In the genomic region with DNA sequence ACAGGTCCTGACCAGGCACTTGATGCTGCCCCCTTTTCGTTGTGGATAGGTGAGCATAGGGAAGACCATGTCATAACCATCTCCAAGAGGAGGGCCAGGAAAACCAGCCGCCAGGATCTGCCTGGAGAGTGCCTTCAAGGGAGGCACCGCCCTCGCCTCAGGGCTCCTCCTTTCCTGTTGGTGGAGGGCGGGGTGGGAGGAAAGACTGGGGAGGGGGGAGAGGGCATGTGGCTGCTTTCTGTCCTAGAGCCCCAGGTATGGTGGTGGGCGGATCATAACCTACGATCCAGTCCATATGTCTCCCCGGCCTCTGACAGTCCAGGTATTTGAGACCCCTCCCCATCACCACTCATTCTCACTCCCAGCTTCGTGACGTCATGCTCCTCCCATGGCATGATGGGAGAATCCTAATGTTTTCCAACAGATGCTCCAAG, we compare ENCODE assay signal across 9 mouse cellular contexts. TPM values are rescaled to one million over a fixed set of nuclear protein-coding genes. Genes with fewer than 3 reads are reported as not detected.
A peak's percentile ranks its signal among the peaks of the same experiment; 100 is the strongest.
DNase-seq lines count a peak whose midpoint lies in the region; ATAC-seq and TF ChIP-seq lines count a peak whose summit lies in the region.
"Had no signal": no experiment of that assay in that cellular context is flagged by ENCODE, and none has a peak within 500 bp of the region (broad histone marks: within the 10 kb centered on the region; RNA-seq: fewer than 3 reads in every experiment).

No protein-coding gene starts in this region.

- no peaks in the 10 kb centered on the region for H3K9me3 ChIP-seq in embryonic facial prominence, embryonic 12.5 days
- no peaks in the 10 kb centered on the region for H3K9me3 ChIP-seq in intestine, embryonic 15.5 days
- H3K9me3 ChIP-seq in limb, embryonic 15.5 days, result no peaks in the 10 kb centered on the region
- no peaks in the 10 kb centered on the region for H3K9me3 ChIP-seq in stomach, postnatal 0 days (ENCODE audit: control insufficient read depth, low read length)
- no peaks in the 10 kb centered on the region for H3K9me3 ChIP-seq in lung, postnatal 0 days (ENCODE audit: low read length)

- H3K4me2 ChIP-seq in embryonic facial prominence, embryonic 12.5 days (replicated peaks), result peak overlapping the region; percentile 67
- H3K4me2 ChIP-seq in intestine, embryonic 15.5 days (replicated peaks), result 0 out of 2 replicates have a peak overlapping the region, but pooled peaks have one; percentile 51
- H3K4me2 ChIP-seq in limb, embryonic 15.5 days, result peak overlapping the region; percentile 48
- H3K4me2 ChIP-seq in stomach, postnatal 0 days (replicated peaks; ENCODE audit: low read depth), result no peak overlapping the region
- no peak overlapping the region for H3K4me2 ChIP-seq in lung, postnatal 0 days (replicated peaks; ENCODE audit: low read depth, low read length)

- no peak for TF ChIP-seq EP300 in stomach, postnatal 0 days (optimal IDR thresholded peaks at IDR 0.05)
- no peak for TF ChIP-seq EP300 in lung, postnatal 0 days (IDR thresholded peaks at IDR 0.05)

- WGBS in embryonic facial prominence, embryonic 12.5 days, result 5% methylated on average over 10 of the region's 10 CpGs
- 5% methylated on average over 10 of the region's 10 CpGs for WGBS in intestine, embryonic 15.5 days
- WGBS in limb, embryonic 15.5 days, result 3% methylated on average over 10 of the region's 10 CpGs
- 8% methylated on average over 9 of the region's 10 CpGs for WGBS in stomach, postnatal 0 days
- 4% methylated on average over 9 of the region's 10 CpGs for WGBS in lung, postnatal 0 days

- peaks cover 6% of the 10 kb centered on the region for H3K4me1 ChIP-seq in embryonic facial prominence, embryonic 12.5 days
- H3K4me1 ChIP-seq in intestine, embryonic 15.5 days (replicated peaks), result 0 out of 2 replicates have a peak, but pooled peaks cover 5% of the 10 kb centered on the region
- H3K4me1 ChIP-seq in limb, embryonic 15.5 days, result peaks cover 15% of the 10 kb centered on the region
- no peaks in the 10 kb centered on the region for H3K4me1 ChIP-seq in stomach, postnatal 0 days (replicated peaks; ENCODE audit: control insufficient read depth, insufficient read depth)
- no peaks in the 10 kb centered on the region for H3K4me1 ChIP-seq in lung, postnatal 0 days (ENCODE audit: insufficient read depth, low read depth, low read length)

- no peak overlapping the region for H3K27ac ChIP-seq in embryonic facial prominence, embryonic 12.5 days
- no peak overlapping the region for H3K27ac ChIP-seq in intestine, embryonic 15.5 days
- H3K27ac ChIP-seq in limb, embryonic 15.5 days, result no peak overlapping the region
- H3K27ac ChIP-seq in stomach, postnatal 0 days (replicated peaks), result no peak overlapping the region
- no peak overlapping the region for H3K27ac ChIP-seq in lung, postnatal 0 days (ENCODE audit: low read length)

- H3K9ac ChIP-seq in embryonic facial prominence, embryonic 12.5 days, result no peak overlapping the region
- H3K9ac ChIP-seq in intestine, embryonic 15.5 days, result no peak overlapping the region
- H3K9ac ChIP-seq in limb, embryonic 15.5 days, result no peak overlapping the region
- H3K9ac ChIP-seq in stomach, postnatal 0 days (ENCODE audit: low read length), result no peak overlapping the region
- H3K9ac ChIP-seq in lung, postnatal 0 days (replicated peaks; ENCODE audit: low read depth), result no peak overlapping the region

- peaks cover 28% of the 10 kb centered on the region for H3K27me3 ChIP-seq in embryonic facial prominence, embryonic 12.5 days
- peaks cover 18% of the 10 kb centered on the region for H3K27me3 ChIP-seq in intestine, embryonic 15.5 days (replicated peaks)
- peaks cover 21% of the 10 kb centered on the region for H3K27me3 ChIP-seq in limb, embryonic 15.5 days
- H3K27me3 ChIP-seq in stomach, postnatal 0 days (ENCODE audit: control insufficient read depth, insufficient read depth, low read length), result no peaks in the 10 kb centered on the region
- peaks cover 8% of the 10 kb centered on the region; the same call in 1 of the 2 replicates for H3K27me3 ChIP-seq in lung, postnatal 0 days (replicated peaks; ENCODE audit: insufficient read depth, low read length)

- no peak for ATAC-seq in embryonic facial prominence, embryonic 12.5 days (ENCODE audit: insufficient number of reproducible peaks, insufficient read depth, low FRiP score, low TSS enrichment)
- peak; percentile 41; the same call in 1 of the 2 replicates for ATAC-seq in intestine, embryonic 15.5 days
- ATAC-seq in limb, embryonic 15.5 days (ENCODE audit: insufficient number of reproducible peaks, low FRiP score, low TSS enrichment, low read depth), result 0 out of 2 replicates have a peak, but pooled peaks have one; percentile 26
- ATAC-seq in stomach, postnatal 0 days (ENCODE audit: low FRiP score, low TSS enrichment), result peak; percentile 21; the same call in 1 of the 2 replicates
- ATAC-seq in megakaryocyte progenitor cell, adult 5-6 weeks (replicated peaks; ENCODE audit: poor library complexity), result no peak
- ATAC-seq in lung, postnatal 0 days, result no peak

- H3K4me3 ChIP-seq in embryonic facial prominence, embryonic 12.5 days, result peak overlapping the region; percentile 38
- H3K4me3 ChIP-seq in intestine, embryonic 15.5 days (replicated peaks), result no peak overlapping the region
- no peak overlapping the region for H3K4me3 ChIP-seq in limb, embryonic 15.5 days
- no peak overlapping the region for H3K4me3 ChIP-seq in stomach, postnatal 0 days (ENCODE audit: low read depth, low read length)
- no peak overlapping the region for H3K4me3 ChIP-seq in lung, postnatal 0 days (ENCODE audit: low read depth, low read length)

- no peak for TF ChIP-seq CTCF in stomach, postnatal 0 days (IDR thresholded peaks at IDR 0.05; ENCODE audit: low read depth)
- no peak for TF ChIP-seq CTCF in lung, postnatal 0 days (IDR thresholded peaks at IDR 0.05)

- intact Hi-C loops in heart, postnatal 10 days (cut with DNase I), result no loop called here

- peak; percentile 79 for DNase-seq in brain, embryonic 18.5 days (ENCODE audit: low read depth, low spot score)
- DNase-seq in stomach, postnatal 0 days (ENCODE audit: low spot score), result no peak
- no peak for DNase-seq in heart, postnatal 10 days
- DNase-seq in lung, postnatal 0 days (ENCODE audit: low spot score), result no peak

- H3K36me3 ChIP-seq in embryonic facial prominence, embryonic 12.5 days, result no peaks in the 10 kb centered on the region
- no peaks in the 10 kb centered on the region for H3K36me3 ChIP-seq in intestine, embryonic 15.5 days
- H3K36me3 ChIP-seq in limb, embryonic 15.5 days, result no peaks in the 10 kb centered on the region
- H3K36me3 ChIP-seq in stomach, postnatal 0 days (ENCODE audit: control insufficient read depth, insufficient read depth, low read length), result no peaks in the 10 kb centered on the region
- no peaks in the 10 kb centered on the region for H3K36me3 ChIP-seq in lung, postnatal 0 days (ENCODE audit: insufficient read depth, low read length)

RNA-seq across cellular contexts. Expression of a gene that starts 22.7 kb away (rescaled TPM):
- 3.1 and 3.4 TPM in 2 replicates for polyA plus RNA-seq in embryonic facial prominence, embryonic 12.5 days (2016; fragmentation: Nextera tagmentation; extraction: Ambion mirVana)
- polyA plus RNA-seq in intestine, embryonic 15.5 days (2015; fragmentation: Nextera tagmentation; extraction: Ambion mirVana), result 2.0 and 3.4 TPM in 2 replicates
- polyA plus RNA-seq in limb, embryonic 15.5 days (2015; fragmentation: Nextera tagmentation; extraction: Ambion mirVana), result 0.38 and 0.70 TPM in 2 replicates
- polyA plus RNA-seq in stomach, postnatal 0 days (2015; fragmentation: Nextera tagmentation; extraction: Ambion mirVana), result 1.7 and 2.8 TPM in 2 replicates
- total RNA-seq in megakaryocyte progenitor cell, adult 5-6 weeks (2015), result 0.05 TPM in 1 of 2 replicates, not detected in the other
- not detected in 2 replicates for total RNA-seq in megakaryocyte progenitor cell, adult 5-6 weeks (2017)
- 1 to 10 TPM; 1.9 TPM for total RNA-seq in heart, postnatal 10 days (2021)
- 0.20 and 0.27 TPM in 2 replicates for polyA plus RNA-seq in lung, postnatal 0 days (2015; fragmentation: Nextera tagmentation; extraction: Ambion mirVana)
- total RNA-seq: hematopoietic stem cell, adult 5-6 weeks had no signal

Comparison
In these comparisons a context has a peak if more than half of its experiments do, and no peak if none do; other contexts are left out.
1. ATAC-seq: peak in intestine, embryonic 15.5 days (single experiment), limb, embryonic 15.5 days (single experiment) and stomach, postnatal 0 days (single experiment); none in embryonic facial prominence, embryonic 12.5 days (single experiment), megakaryocyte progenitor cell, adult 5-6 weeks (single experiment) and lung, postnatal 0 days (single experiment).
2. H3K4me2 ChIP-seq: peak in embryonic facial prominence, embryonic 12.5 days (single experiment), intestine, embryonic 15.5 days (single experiment) and limb, embryonic 15.5 days (single experiment); none in stomach, postnatal 0 days (single experiment) and lung, postnatal 0 days (single experiment).